Mouse (Mus musculus): ENCODE results near the gene Atp10b.

GRCm38 (mm10) chr11:43217021-43217420 lies 67.3 kb downstream of the Atp10b start:
- TF ChIP-seq POLR2A (IDR thresholded peaks at IDR 0.05; ENCODE audit: low read depth, low read length) (no peak), CTCF (conservative IDR thresholded peaks at IDR 0.05; ENCODE audit: insufficient read depth, insufficient read length, low read depth, low read length) (no peak)
